Mouse (Mus musculus) neutrophil, adult 65 days (primary cell): ENCODE results near the gene Gm45337. TPM values are rescaled to one million over a fixed set of nuclear protein-coding genes. Genes with fewer than 3 reads are reported as not detected.

Source experiments
- total RNA-seq: library from RNA; stranded (reverse); gene quantifications from 2 replicates; pipeline ENCODE4 v1.2.4, GENCODE M21; 2023

The Gm45337 gene
- total RNA-seq: not detected in 2 replicates

GRCm38 (mm10) chr7:142144507-142144906, at the start of gene Gm45337:
Gene Gm45337 (minus strand): TSS chr7:142144607.

GRCm38 (mm10) chr7:142190289-142190688, 45.9 kb upstream of the Gm45337 start, which contains the start of gene Gm10153:
Gene Gm10153 (minus strand): TSS chr7:142190389.

GRCm38 (mm10) chr7:142175905-142176304, 31.5 kb upstream of the Gm45337 start, which contains the start of gene Krtap5-2:
Gene Krtap5-2 (minus strand): TSS chr7:142176005.

GRCm38 (mm10) chr7:142165639-142166038, 21.2 kb upstream of the Gm45337 start, which contains the start of gene Gm4553:
Gene Gm4553 (minus strand): TSS chr7:142165739.

GRCm38 (mm10) chr7:142157013-142157412, 12.6 kb upstream of the Gm45337 start, which contains the start of gene Gm29735:
Gene Gm29735 (minus strand): TSS chr7:142157113.

GRCm38 (mm10) chr7:142135934-142136333, 8.5 kb downstream of the Gm45337 start, which contains the start of gene Gm39115:
Gene Gm39115 (minus strand): TSS chr7:142136034.

GRCm38 (mm10) chr7:142120629-142121028, 23.8 kb downstream of the Gm45337 start, which contains the start of gene Gm45618:
Gene Gm45618 (minus strand): TSS chr7:142120729.

GRCm38 (mm10) chr7:142095183-142095931, 49.0 kb downstream of the Gm45337 start, which contains the start of gene Dusp8:
Gene Dusp8 (minus strand): TSS chr7:142095843.

Other genes with a start within 250 kb of the Gm45337 start
- 86.6 and 106 TPM in 2 replicates for gene Tollip, start 226.1 kb downstream of the Gm45337 start, total RNA-seq
- gene Brsk2, start 194.9 kb downstream of the Gm45337 start, total RNA-seq: not detected in 2 replicates
- 36.0 and 67.4 TPM in 2 replicates for gene Mob2, start 83.5 kb downstream of the Gm45337 start, total RNA-seq
- gene Dusp8, start 48.8 kb downstream of the Gm45337 start, total RNA-seq: 1.3 and 1.5 TPM in 2 replicates
- gene Gm45618, start 23.9 kb downstream of the Gm45337 start, total RNA-seq: not detected in 2 replicates
- gene Gm39115, start 8.6 kb downstream of the Gm45337 start, total RNA-seq: not detected in 2 replicates
- not detected in 2 replicates for gene Gm29735, start 12.5 kb upstream of the Gm45337 start, total RNA-seq
- not detected in 2 replicates for gene Gm4553, start 21.1 kb upstream of the Gm45337 start, total RNA-seq
- gene Krtap5-2, start 31.4 kb upstream of the Gm45337 start, total RNA-seq: not detected in 2 replicates
- gene Gm10153, start 45.8 kb upstream of the Gm45337 start, total RNA-seq: not detected in 2 replicates
- gene Krtap5-3, start 56.8 kb upstream of the Gm45337 start, total RNA-seq: not detected in 2 replicates
- not detected in 2 replicates for gene Gm7579, start 67.3 kb upstream of the Gm45337 start, total RNA-seq
- gene Krtap5-5, start 85.4 kb upstream of the Gm45337 start, total RNA-seq: not detected in 2 replicates
- not detected in 2 replicates for gene Gm40460, start 96.5 kb upstream of the Gm45337 start, total RNA-seq
- not detected in 2 replicates for gene Gm2431, start 113.7 kb upstream of the Gm45337 start, total RNA-seq
- not detected in 2 replicates for gene Gm4559, start 129.8 kb upstream of the Gm45337 start, total RNA-seq
- not detected in 2 replicates for gene Krtap5-1, start 152.5 kb upstream of the Gm45337 start, total RNA-seq
- not detected in 2 replicates for gene Krtap5-4, start 158.9 kb upstream of the Gm45337 start, total RNA-seq
- 13.6 and 13.7 TPM in 2 replicates for gene Ifitm10, start 229.1 kb upstream of the Gm45337 start, total RNA-seq
- gene Gm49369, start 238.1 kb upstream of the Gm45337 start, total RNA-seq: 9.5 TPM in 1 of 2 replicates, not detected in the other
- 760 and 974 TPM in 2 replicates for gene Ctsd, start 243.4 kb upstream of the Gm45337 start, total RNA-seq